Mouse (Mus musculus): Measurements from ENCODE around the gene Fam207a.

DNA sequence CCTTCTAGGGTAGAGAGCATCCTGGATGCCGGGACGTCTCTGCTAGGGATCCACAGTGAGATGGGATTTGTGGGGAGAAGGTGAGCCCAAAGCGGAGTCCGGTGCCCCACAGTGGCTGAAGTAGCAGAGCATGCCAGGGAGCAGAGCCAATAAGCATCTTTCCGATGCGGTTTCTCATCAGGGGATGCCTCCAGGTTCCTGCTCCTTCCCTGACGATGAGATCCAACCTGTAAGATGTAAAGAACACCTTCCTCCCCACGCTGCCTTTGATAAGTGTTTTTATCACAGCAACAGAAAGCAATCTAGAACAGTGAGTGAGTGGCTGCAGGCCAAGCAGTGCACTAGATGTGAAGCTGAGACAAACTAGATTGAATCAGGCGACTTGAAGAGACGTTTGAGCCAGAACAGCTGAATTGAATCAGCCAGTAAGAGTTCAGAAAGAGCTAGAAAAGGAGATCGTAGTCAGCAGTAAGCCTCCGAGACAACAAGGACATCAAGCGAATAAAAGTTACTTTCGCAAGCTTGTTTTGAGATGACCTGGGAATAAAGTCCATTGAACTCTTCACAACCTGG is 880 bp upstream of the Fam207a start:
- no peak for TF ChIP-seq POLR2AphosphoS5 (IDR thresholded peaks at IDR 0.05; ENCODE audit: insufficient replicate concordance, low read depth, low read length)
- no peak for TF ChIP-seq CTCF (IDR thresholded peaks at IDR 0.05; ENCODE audit: low read depth, low read length)
- TF ChIP-seq TAL1 (conservative IDR thresholded peaks at IDR 0.05; ENCODE audit: low read depth, low read length): no peak
- no peak for TF ChIP-seq GATA1 (IDR thresholded peaks at IDR 0.05; ENCODE audit: borderline replicate concordance, low read length)
- no peak for TF ChIP-seq GATA2 (IDR thresholded peaks at IDR 0.05; ENCODE audit: borderline replicate concordance, low read depth, low read length)
